ENCODE assay signal across 20 mouse cellular contexts in genomic region chr3:107360341-107360740, GRCm38 (mm10). TPM values are rescaled to one million over a fixed set of nuclear protein-coding genes. Genes with fewer than 3 reads are reported as not detected.
DNase-seq lines count a peak whose midpoint lies in the region; ATAC-seq and TF ChIP-seq lines count a peak whose summit lies in the region.
"Had no signal": no experiment of that assay in that cellular context is flagged by ENCODE, and none has a peak within 500 bp of the region (broad histone marks: within the 10 kb centered on the region; RNA-seq: fewer than 3 reads in every experiment).

No protein-coding gene starts in this region.

- intact Hi-C loops in heart, postnatal 25 days (cut with DNase I): no loop called here

- no peak overlapping the region for H3K4me2 ChIP-seq in lung, embryonic 14.5 days
- H3K4me2 ChIP-seq in hindbrain, embryonic 11.5 days (replicated peaks; ENCODE audit: low read depth, low read length): no peak overlapping the region
- no peak overlapping the region for H3K4me2 ChIP-seq in stomach, postnatal 0 days (replicated peaks; ENCODE audit: low read depth)
- H3K4me2 ChIP-seq: embryonic facial prominence, embryonic 12.5 days; forebrain, embryonic 12.5 days; hindbrain, embryonic 13.5 days; lung, embryonic 15.5 days had no signal

- DNase-seq in heart, adult 11 months: peak; percentile 93
- DNase-seq in heart, postnatal 25 days (ENCODE audit: low spot score): no peak
- DNase-seq in lung, embryonic 14.5 days: peak; percentile 11
- no peak for DNase-seq in lung, postnatal 14 days
- peak; percentile 21 for DNase-seq in heart, postnatal 4 days
- DNase-seq in hindbrain, embryonic 11.5 days (ENCODE audit: low spot score): no peak
- DNase-seq in stomach, postnatal 0 days (ENCODE audit: low spot score): no peak
- DNase-seq: adrenal gland, adult 2 months; cerebellum, adult 11 months; cerebellum, adult 9-11 months; kidney, adult 11 months; layer of hippocampus, postnatal 36 days; lung, postnatal 4 days; midbrain, embryonic 14.5 days; thymus, postnatal 14 days had no signal

- 60% methylated on average over 4 of the region's 4 CpGs for WGBS in lung, embryonic 14.5 days
- WGBS in hindbrain, embryonic 11.5 days: 68% methylated on average over 4 of the region's 4 CpGs
- 69% methylated on average over 4 of the region's 4 CpGs for WGBS in stomach, postnatal 0 days

- no peak overlapping the region for H3K4me3 ChIP-seq in lung, embryonic 14.5 days (ENCODE audit: low read depth, low read length)
- no peak overlapping the region for H3K4me3 ChIP-seq in hindbrain, embryonic 11.5 days (ENCODE audit: low read depth, low read length)
- no peak overlapping the region for H3K4me3 ChIP-seq in stomach, postnatal 0 days (ENCODE audit: low read depth, low read length)
- H3K4me3 ChIP-seq: embryonic facial prominence, embryonic 12.5 days; forebrain, embryonic 12.5 days; hindbrain, embryonic 13.5 days; lung, embryonic 15.5 days had no signal

- H3K9ac ChIP-seq in lung, embryonic 14.5 days: no peak overlapping the region
- H3K9ac ChIP-seq in hindbrain, embryonic 11.5 days (ENCODE audit: low read depth, low read length): no peak overlapping the region
- no peak overlapping the region for H3K9ac ChIP-seq in stomach, postnatal 0 days (ENCODE audit: low read length)
- H3K9ac ChIP-seq: embryonic facial prominence, embryonic 12.5 days; forebrain, embryonic 12.5 days; hindbrain, embryonic 13.5 days; liver, embryonic 14.5 days; lung, embryonic 15.5 days had no signal

- peaks cover 4% of the 10 kb centered on the region for H3K27me3 ChIP-seq in lung, embryonic 14.5 days (ENCODE audit: insufficient read depth, low read length)
- H3K27me3 ChIP-seq in hindbrain, embryonic 11.5 days (ENCODE audit: control insufficient read depth, insufficient read depth, low read length): no peaks in the 10 kb centered on the region
- H3K27me3 ChIP-seq in stomach, postnatal 0 days (ENCODE audit: control insufficient read depth, insufficient read depth, low read length): no peaks in the 10 kb centered on the region
- H3K27me3 ChIP-seq: embryonic facial prominence, embryonic 12.5 days had no signal

- H3K36me3 ChIP-seq in lung, embryonic 14.5 days (ENCODE audit: insufficient read depth): no peaks in the 10 kb centered on the region
- H3K36me3 ChIP-seq in hindbrain, embryonic 11.5 days (ENCODE audit: control insufficient read depth, insufficient read depth, low read length): no peaks in the 10 kb centered on the region
- H3K36me3 ChIP-seq in stomach, postnatal 0 days (ENCODE audit: control insufficient read depth, insufficient read depth, low read length): no peaks in the 10 kb centered on the region
- H3K36me3 ChIP-seq: embryonic facial prominence, embryonic 12.5 days; forebrain, embryonic 12.5 days; hindbrain, embryonic 13.5 days; lung, embryonic 15.5 days had no signal

- H3K27ac ChIP-seq in lung, embryonic 14.5 days (ENCODE audit: low read depth): no peak overlapping the region
- no peak overlapping the region for H3K27ac ChIP-seq in hindbrain, embryonic 11.5 days (ENCODE audit: low read depth, low read length)
- no peak overlapping the region for H3K27ac ChIP-seq in stomach, postnatal 0 days (replicated peaks)
- H3K27ac ChIP-seq: embryonic facial prominence, embryonic 12.5 days; forebrain, embryonic 12.5 days; hindbrain, embryonic 13.5 days; liver, embryonic 14.5 days; lung, embryonic 15.5 days had no signal

- no peaks in the 10 kb centered on the region for H3K9me3 ChIP-seq in lung, embryonic 14.5 days (ENCODE audit: low read depth, low read length)
- no peaks in the 10 kb centered on the region for H3K9me3 ChIP-seq in hindbrain, embryonic 11.5 days (ENCODE audit: control insufficient read depth, low read length)
- H3K9me3 ChIP-seq in stomach, postnatal 0 days (ENCODE audit: control insufficient read depth, low read length): no peaks in the 10 kb centered on the region
- H3K9me3 ChIP-seq: embryonic facial prominence, embryonic 12.5 days; forebrain, embryonic 12.5 days; hindbrain, embryonic 13.5 days; lung, embryonic 15.5 days had no signal

- no peak for TF ChIP-seq EP300 in stomach, postnatal 0 days (optimal IDR thresholded peaks at IDR 0.05)

- ATAC-seq in lung, embryonic 14.5 days (ENCODE audit: insufficient read depth): no peak
- no peak for ATAC-seq in hindbrain, embryonic 11.5 days (ENCODE audit: low FRiP score)
- no peak for ATAC-seq in stomach, postnatal 0 days (ENCODE audit: low FRiP score, low TSS enrichment)

- TF ChIP-seq CTCF in lung, embryonic 14.5 days (IDR thresholded peaks at IDR 0.05; ENCODE audit: low read depth): no peak
- no peak for TF ChIP-seq CTCF in stomach, postnatal 0 days (IDR thresholded peaks at IDR 0.05; ENCODE audit: low read depth)

- no peaks in the 10 kb centered on the region for H3K4me1 ChIP-seq in lung, embryonic 14.5 days (ENCODE audit: insufficient read depth)
- H3K4me1 ChIP-seq in hindbrain, embryonic 11.5 days (replicated peaks; ENCODE audit: control insufficient read depth, insufficient read depth, low read length): no peaks in the 10 kb centered on the region
- no peaks in the 10 kb centered on the region for H3K4me1 ChIP-seq in stomach, postnatal 0 days (replicated peaks; ENCODE audit: control insufficient read depth, insufficient read depth)

RNA-seq across cellular contexts. Expression of gene Rbm15, which starts 26.9 kb away (rescaled TPM):
- total RNA-seq in heart, postnatal 25 days (2021): 10 to 100 TPM; 20.5 to 23.7 TPM
- polyA plus RNA-seq in lung, embryonic 14.5 days (2014; fragmentation: Nextera tagmentation; extraction: Ambion mirVana): 19.6 and 20.3 TPM in 2 replicates
- total RNA-seq in heart, postnatal 4 days (2021): 10 to 100 TPM; 33.0 to 35.1 TPM
- 16.3 and 19.5 TPM in 2 replicates for polyA plus RNA-seq in hindbrain, embryonic 11.5 days (2014; fragmentation: Nextera tagmentation; extraction: Ambion mirVana)
- 6.0 and 6.6 TPM in 2 replicates for polyA plus RNA-seq in stomach, postnatal 0 days (2015; fragmentation: Nextera tagmentation; extraction: Ambion mirVana)

Comparison
In these comparisons a context has a peak if more than half of its experiments do, and no peak if none do; other contexts are left out.
1. DNase-seq: peak in heart, adult 11 months (single experiment), lung, embryonic 14.5 days (single experiment) and heart, postnatal 4 days (single experiment); none in heart, postnatal 25 days (single experiment), lung, postnatal 14 days (single experiment), hindbrain, embryonic 11.5 days (single experiment) and stomach, postnatal 0 days (single experiment).